ENCODE assay signal across 8 mouse cellular contexts in the genomic region with DNA sequence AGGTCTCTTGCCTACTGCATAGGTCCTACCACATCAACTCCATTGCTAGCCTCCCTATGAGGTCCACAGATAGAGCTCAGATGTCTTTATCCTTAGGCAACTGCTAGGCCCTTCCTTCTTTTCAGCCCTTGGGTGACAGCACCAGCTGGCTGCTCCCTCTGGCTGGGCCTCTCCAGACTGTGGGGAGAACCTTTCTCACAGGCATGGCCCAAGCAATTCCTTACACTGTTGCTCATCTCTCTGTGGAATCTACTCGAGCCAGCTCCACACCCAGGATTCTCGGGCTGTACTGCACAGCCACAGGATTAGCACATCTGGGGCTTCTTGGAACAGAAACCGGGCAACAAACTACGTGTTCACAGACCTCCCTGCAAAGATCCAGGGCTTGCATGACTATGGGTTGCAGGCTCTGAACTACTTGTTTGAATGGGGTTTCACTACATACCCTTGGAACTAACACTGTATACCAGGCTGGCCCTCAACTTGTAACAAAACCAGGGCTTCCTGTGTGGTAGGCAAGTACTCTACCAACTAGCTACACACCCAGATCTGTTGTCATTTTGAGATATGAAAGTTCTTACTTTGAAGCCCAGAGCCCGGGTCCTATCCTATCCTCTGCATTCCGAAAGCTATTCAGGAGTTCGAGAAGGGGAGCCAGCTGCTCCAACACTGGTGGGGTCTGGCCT. TPM values are rescaled to one million over a fixed set of nuclear protein-coding genes. Genes with fewer than 3 reads are reported as not detected.
DNase-seq lines count a peak whose midpoint lies in the region; ATAC-seq and TF ChIP-seq lines count a peak whose summit lies in the region.

No protein-coding gene starts in this region.

- H3K36me3 ChIP-seq in forebrain, embryonic 13.5 days (ENCODE audit: poor library complexity, severe bottlenecking) = peaks cover 38% of the 10 kb centered on the region
- H3K36me3 ChIP-seq in forebrain, postnatal 0 days (ENCODE audit: insufficient read depth) = peaks cover 12% of the 10 kb centered on the region
- no peaks in the 10 kb centered on the region for H3K36me3 ChIP-seq in spleen, adult 2 months (ENCODE audit: control insufficient read depth, insufficient read depth, low read length)
- H3K36me3 ChIP-seq in stomach, embryonic 14.5 days (ENCODE audit: control insufficient read depth, insufficient read depth, low read length) = peaks cover 24% of the 10 kb centered on the region

- H3K4me3 ChIP-seq in forebrain, embryonic 13.5 days = no peak overlapping the region
- no peak overlapping the region for H3K4me3 ChIP-seq in forebrain, postnatal 0 days (ENCODE audit: low read depth, low read length)
- H3K4me3 ChIP-seq in spleen, adult 2 months (ENCODE audit: extremely low read depth, insufficient read depth, insufficient read length) = peak overlapping the region; percentile 29; the same call in 1 of the 2 replicates
- no peak overlapping the region for H3K4me3 ChIP-seq in stomach, embryonic 14.5 days (ENCODE audit: low read depth, low read length)

- no peaks in the 10 kb centered on the region for H3K9me3 ChIP-seq in forebrain, embryonic 13.5 days (replicated peaks)
- H3K9me3 ChIP-seq in forebrain, postnatal 0 days (ENCODE audit: low read length) = no peaks in the 10 kb centered on the region
- no peaks in the 10 kb centered on the region for H3K9me3 ChIP-seq in stomach, embryonic 14.5 days (ENCODE audit: control insufficient read depth, low read depth, low read length)

- no peak for TF ChIP-seq CTCF in forebrain, postnatal 0 days (IDR thresholded peaks at IDR 0.05; ENCODE audit: low read depth)
- no peak for TF ChIP-seq CTCF in spleen, adult 2 months (IDR thresholded peaks at IDR 0.05; ENCODE audit: extremely low read depth, insufficient read depth, insufficient read length, insufficient replicate concordance)

- no peak for TF ChIP-seq POLR2A in spleen, adult 2 months (IDR thresholded peaks at IDR 0.05; ENCODE audit: low read depth, low read length)

- intact Hi-C loops in heart, postnatal 14 days (cut with DNase I) = no loop called here

- no peak for ATAC-seq in forebrain, embryonic 13.5 days
- ATAC-seq in forebrain, postnatal 0 days = no peak
- no peak for ATAC-seq in stomach, embryonic 14.5 days (ENCODE audit: insufficient number of reproducible peaks, insufficient read depth, low FRiP score, low read depth)

- no peaks in the 10 kb centered on the region for H3K27me3 ChIP-seq in forebrain, embryonic 13.5 days
- no peaks in the 10 kb centered on the region for H3K27me3 ChIP-seq in forebrain, postnatal 0 days (ENCODE audit: insufficient read depth, low read length)
- no peaks in the 10 kb centered on the region for H3K27me3 ChIP-seq in spleen, adult 2 months (ENCODE audit: control insufficient read depth, insufficient read depth, low read length)
- H3K27me3 ChIP-seq in stomach, embryonic 14.5 days (ENCODE audit: control insufficient read depth, insufficient read depth, low read length) = no peaks in the 10 kb centered on the region

- no peak for DNase-seq in forebrain, postnatal 0 days
- DNase-seq in spleen, adult 2 months (ENCODE audit: low read depth in 1 of 2, low spot score in 2 of 2) = no peak
- DNase-seq in spleen, postnatal 4 days (ENCODE audit: low spot score in 2 of 2) = no peak
- peak; percentile 35 to 40 for DNase-seq in heart, postnatal 14 days
- DNase-seq in left cerebral cortex, adult 18-20 months (ENCODE audit: low spot score in 2 of 2) = no peak
- DNase-seq in adipocyte (ENCODE audit: low spot score) = no peak

- WGBS in forebrain, embryonic 13.5 days = 90% methylated on average over 7 of the region's 7 CpGs
- WGBS in forebrain, postnatal 0 days = 91% methylated on average over 7 of the region's 7 CpGs
- 74% methylated on average over 7 of the region's 7 CpGs for WGBS in spleen, adult 2 months
- 84% methylated on average over 7 of the region's 7 CpGs for WGBS in stomach, embryonic 14.5 days

- peaks cover 34% of the 10 kb centered on the region for H3K4me1 ChIP-seq in forebrain, embryonic 13.5 days
- H3K4me1 ChIP-seq in forebrain, postnatal 0 days (ENCODE audit: insufficient read depth) = peaks cover 2% of the 10 kb centered on the region; the same call in 1 of the 2 replicates
- peaks cover 35% of the 10 kb centered on the region; the same call in 1 of the 2 replicates for H3K4me1 ChIP-seq in spleen, adult 2 months (ENCODE audit: control insufficient read depth, insufficient read depth, insufficient read length)
- peaks cover 18% of the 10 kb centered on the region for H3K4me1 ChIP-seq in stomach, embryonic 14.5 days (ENCODE audit: control insufficient read depth, insufficient read depth, low read length)

- no peak overlapping the region for H3K9ac ChIP-seq in forebrain, embryonic 13.5 days
- no peak overlapping the region for H3K9ac ChIP-seq in forebrain, postnatal 0 days
- H3K9ac ChIP-seq in stomach, embryonic 14.5 days (replicated peaks; ENCODE audit: low read depth, low read length) = no peak overlapping the region

- H3K27ac ChIP-seq in forebrain, embryonic 13.5 days = no peak overlapping the region
- H3K27ac ChIP-seq in forebrain, postnatal 0 days (ENCODE audit: low read depth, low read length) = no peak overlapping the region
- H3K27ac ChIP-seq in spleen, adult 2 months (ENCODE audit: insufficient read depth, low read length) = peak overlapping the region; percentile 82
- H3K27ac ChIP-seq in stomach, embryonic 14.5 days (ENCODE audit: low read length) = no peak overlapping the region

- H3K4me2 ChIP-seq in forebrain, embryonic 13.5 days = 0 out of 2 replicates have a peak overlapping the region, but pooled peaks have one; percentile 67
- no peak overlapping the region for H3K4me2 ChIP-seq in forebrain, postnatal 0 days (ENCODE audit: low read depth)
- H3K4me2 ChIP-seq in stomach, embryonic 14.5 days (replicated peaks; ENCODE audit: low read depth, low read length) = peak overlapping the region; percentile 79; the same call in 1 of the 2 replicates

RNA-seq across cellular contexts. Expression of a gene that starts 2.3 kb away (rescaled TPM):
- polyA plus RNA-seq in forebrain, embryonic 13.5 days (2015; fragmentation: Nextera tagmentation; extraction: Ambion mirVana) = 116 and 127 TPM in 2 replicates
- 65.1 and 74.5 TPM in 2 replicates for total RNA-seq in forebrain, postnatal 0 days (2014; rRNA removed)
- polyA plus RNA-seq in forebrain, postnatal 0 days (2015; fragmentation: Nextera tagmentation; extraction: Ambion mirVana) = 93.2 and 99.0 TPM in 2 replicates
- polyA plus RNA-seq in spleen, adult 2 months (2012; rRNA removed) = 72.3 and 80.8 TPM in 2 replicates
- 10 to 100 TPM; 23.0 to 24.1 TPM for total RNA-seq in heart, postnatal 14 days (2021)
- 127 and 136 TPM in 2 replicates for polyA plus RNA-seq in stomach, embryonic 14.5 days (2014; fragmentation: Nextera tagmentation; extraction: Ambion mirVana)
- 10 to 100 TPM; 36.4 to 39.3 TPM for total RNA-seq in left cerebral cortex, adult 18-20 months (2021)

RNA-seq across cellular contexts. Expression of a gene that starts 6.1 kb away (rescaled TPM):
- 22.0 and 26.7 TPM in 2 replicates for polyA plus RNA-seq in forebrain, embryonic 13.5 days (2015; fragmentation: Nextera tagmentation; extraction: Ambion mirVana)
- 4.7 and 5.9 TPM in 2 replicates for total RNA-seq in forebrain, postnatal 0 days (2014; rRNA removed)
- 4.5 and 4.6 TPM in 2 replicates for polyA plus RNA-seq in forebrain, postnatal 0 days (2015; fragmentation: Nextera tagmentation; extraction: Ambion mirVana)
- 2.8 and 4.3 TPM in 2 replicates for polyA plus RNA-seq in spleen, adult 2 months (2012; rRNA removed)
- 1 to 10 TPM; 2.6 to 3.4 TPM for total RNA-seq in heart, postnatal 14 days (2021)
- polyA plus RNA-seq in stomach, embryonic 14.5 days (2014; fragmentation: Nextera tagmentation; extraction: Ambion mirVana) = 19.2 and 19.6 TPM in 2 replicates
- 1 to 10 TPM; 1.9 to 2.7 TPM for total RNA-seq in left cerebral cortex, adult 18-20 months (2021)

RNA-seq across cellular contexts. Expression of a gene that starts 28.7 kb away (rescaled TPM):
- polyA plus RNA-seq in forebrain, embryonic 13.5 days (2015; fragmentation: Nextera tagmentation; extraction: Ambion mirVana) = 168 TPM in 2 replicates
- total RNA-seq in forebrain, postnatal 0 days (2014; rRNA removed) = 155 and 159 TPM in 2 replicates
- polyA plus RNA-seq in forebrain, postnatal 0 days (2015; fragmentation: Nextera tagmentation; extraction: Ambion mirVana) = 99.0 and 110 TPM in 2 replicates
- polyA plus RNA-seq in spleen, adult 2 months (2012; rRNA removed) = 76.7 and 135 TPM in 2 replicates
- 10 to 100 TPM; 44.1 to 49.9 TPM for total RNA-seq in heart, postnatal 14 days (2021)
- 97.9 and 102 TPM in 2 replicates for polyA plus RNA-seq in stomach, embryonic 14.5 days (2014; fragmentation: Nextera tagmentation; extraction: Ambion mirVana)
- total RNA-seq in left cerebral cortex, adult 18-20 months (2021) = 10 to 100 TPM; 85.0 to 94.3 TPM

RNA-seq across cellular contexts. Expression of a gene that starts 28.8 kb away (rescaled TPM):
- 3.9 and 4.8 TPM in 2 replicates for polyA plus RNA-seq in forebrain, embryonic 13.5 days (2015; fragmentation: Nextera tagmentation; extraction: Ambion mirVana)
- total RNA-seq in forebrain, postnatal 0 days (2014; rRNA removed) = 2.2 and 4.5 TPM in 2 replicates
- polyA plus RNA-seq in forebrain, postnatal 0 days (2015; fragmentation: Nextera tagmentation; extraction: Ambion mirVana) = 4.0 and 4.3 TPM in 2 replicates
- polyA plus RNA-seq in spleen, adult 2 months (2012; rRNA removed) = 9.1 and 12.0 TPM in 2 replicates
- 10 to 100 TPM; 15.9 to 17.9 TPM for total RNA-seq in heart, postnatal 14 days (2021)
- polyA plus RNA-seq in stomach, embryonic 14.5 days (2014; fragmentation: Nextera tagmentation; extraction: Ambion mirVana) = 19.7 and 23.8 TPM in 2 replicates
- total RNA-seq in left cerebral cortex, adult 18-20 months (2021) = 1 to 10 TPM; 1.9 to 2.8 TPM

RNA-seq across cellular contexts. Expression of a gene that starts 40.6 kb away (rescaled TPM):
- 68.7 and 68.8 TPM in 2 replicates for polyA plus RNA-seq in forebrain, embryonic 13.5 days (2015; fragmentation: Nextera tagmentation; extraction: Ambion mirVana)
- total RNA-seq in forebrain, postnatal 0 days (2014; rRNA removed) = 90.3 and 109 TPM in 2 replicates
- polyA plus RNA-seq in forebrain, postnatal 0 days (2015; fragmentation: Nextera tagmentation; extraction: Ambion mirVana) = 88.1 and 88.6 TPM in 2 replicates
- 45.3 and 56.4 TPM in 2 replicates for polyA plus RNA-seq in spleen, adult 2 months (2012; rRNA removed)
- 10 to 100 TPM; 46.9 to 50.5 TPM for total RNA-seq in heart, postnatal 14 days (2021)
- 41.5 and 41.9 TPM in 2 replicates for polyA plus RNA-seq in stomach, embryonic 14.5 days (2014; fragmentation: Nextera tagmentation; extraction: Ambion mirVana)
- 10 to 100 TPM; 84.1 to 97.8 TPM for total RNA-seq in left cerebral cortex, adult 18-20 months (2021)

Comparison
In these comparisons a context has a peak if more than half of its experiments do, and no peak if none do; other contexts are left out.
1. DNase-seq: peak in heart, postnatal 14 days (2 of 2); none in forebrain, postnatal 0 days (single experiment), spleen, adult 2 months (0 of 2), spleen, postnatal 4 days (0 of 2), left cerebral cortex, adult 18-20 months (0 of 2) and adipocyte (single experiment).